Mouse (Mus musculus): ENCODE measurements around the gene Asgr1.

- TF ChIP-seq USF1 (IDR thresholded peaks at IDR 0.05; ENCODE audit: low read depth) (no peak), POLR2AphosphoS2 (IDR thresholded peaks at IDR 0.05; ENCODE audit: insufficient read length, low read depth) (no peak), MYOG (IDR thresholded peaks at IDR 0.05; ENCODE audit: control insufficient read depth in 1 of 3, insufficient read depth in 1 of 3, insufficient read length in 2 of 3, low read depth in 2 of 3) (no peak), TCF12 (IDR thresholded peaks at IDR 0.05; ENCODE audit: insufficient read depth, poor library complexity, severe bottlenecking) (no peak), POLR2A (IDR thresholded peaks at IDR 0.05; ENCODE audit: insufficient read length, low read depth) (no peak), TCF3 (IDR thresholded peaks at IDR 0.05; ENCODE audit: insufficient read length, low read depth) (no peak), MYOD1 (IDR thresholded peaks at IDR 0.05; ENCODE audit: control insufficient read depth in 1 of 3, insufficient read length in 2 of 3, low read depth in 2 of 3) (no peak)
Observed at GRCm38 (mm10) chr11:70091986-70092783, 38.3 kb downstream of the Asgr1 start, which contains the start of gene Asgr2.
